Mouse (Mus musculus) neural tube, embryonic 13.5 days (tissue): ENCODE data around the gene Amn. TPM values are rescaled to one million over a fixed set of nuclear protein-coding genes. Genes with fewer than 3 reads are reported as not detected.

Source experiments
- ATAC-seq: fragments of 200-750 bp; cut with Nextera tagmentation; 2 replicates; pipeline ENCODE4 v1.8.0; 2017; ENCODE audit warnings: low read depth, mild to moderate bottlenecking, moderate TSS enrichment, moderate library complexity
- H3K27ac ChIP-seq: fragments of 300-500 bp; sonication (generic); replicated peaks from 2 replicates; pipeline ENCODE4 v1.5.1; 2015; ENCODE audit warnings: moderate library complexity, mild to moderate bottlenecking, inconsistent platforms
- H3K27me3 ChIP-seq: fragments of 300-500 bp; sonication (generic); 2 replicates; pipeline ENCODE4 v1.6.1; 2015; ENCODE audit warnings: mild to moderate bottlenecking, inconsistent platforms
- H3K36me3 ChIP-seq: fragments of 300-500 bp; sonication (generic); 2 replicates; pipeline ENCODE4 v1.6.1; 2015; ENCODE audit warnings: mild to moderate bottlenecking, inconsistent platforms
- H3K4me1 ChIP-seq: fragments of 300-500 bp; sonication (generic); replicated peaks from 2 replicates; pipeline ENCODE4 v1.6.1; 2015; ENCODE audit warnings: inconsistent platforms
- H3K4me2 ChIP-seq: fragments of 300-500 bp; sonication (generic); 2 replicates; pipeline ENCODE4 v1.6.1; 2015; ENCODE audit warnings: inconsistent platforms, mild to moderate bottlenecking, moderate library complexity
- H3K4me3 ChIP-seq: fragments of 300-500 bp; sonication (generic); 2 replicates; pipeline ENCODE4 v1.5.1; 2015; ENCODE audit warnings: mild to moderate bottlenecking, inconsistent platforms
- H3K9ac ChIP-seq: fragments of 300-500 bp; sonication (generic); 2 replicates; pipeline ENCODE4 v1.6.1; 2015; ENCODE audit warnings: moderate library complexity, mild to moderate bottlenecking, inconsistent platforms
- H3K9me3 ChIP-seq: fragments of 300-500 bp; sonication (generic); 2 replicates; pipeline ENCODE4 v1.6.1; 2016; ENCODE audit warnings: inconsistent platforms
- WGBS: fragments of 180-500 bp; shearing (Covaris S2); methylation state at CpG from one replicate; pipeline ENCODE4 v1.1.7; 2015; 5-methylcytosine and 5-hydroxymethylcytosine counted together
- polyA plus RNA-seq: library from polyadenylated mRNA; unstranded; fragments of >200 nt; fragmentation: Nextera tagmentation; extraction: Ambion mirVana; gene quantifications from 2 replicates; pipeline ENCODE4 v1.2.1, GENCODE M21; 2015

Amn gene
- polyA plus RNA-seq, result 5.1 and 5.3 TPM in 2 replicates

DNA sequence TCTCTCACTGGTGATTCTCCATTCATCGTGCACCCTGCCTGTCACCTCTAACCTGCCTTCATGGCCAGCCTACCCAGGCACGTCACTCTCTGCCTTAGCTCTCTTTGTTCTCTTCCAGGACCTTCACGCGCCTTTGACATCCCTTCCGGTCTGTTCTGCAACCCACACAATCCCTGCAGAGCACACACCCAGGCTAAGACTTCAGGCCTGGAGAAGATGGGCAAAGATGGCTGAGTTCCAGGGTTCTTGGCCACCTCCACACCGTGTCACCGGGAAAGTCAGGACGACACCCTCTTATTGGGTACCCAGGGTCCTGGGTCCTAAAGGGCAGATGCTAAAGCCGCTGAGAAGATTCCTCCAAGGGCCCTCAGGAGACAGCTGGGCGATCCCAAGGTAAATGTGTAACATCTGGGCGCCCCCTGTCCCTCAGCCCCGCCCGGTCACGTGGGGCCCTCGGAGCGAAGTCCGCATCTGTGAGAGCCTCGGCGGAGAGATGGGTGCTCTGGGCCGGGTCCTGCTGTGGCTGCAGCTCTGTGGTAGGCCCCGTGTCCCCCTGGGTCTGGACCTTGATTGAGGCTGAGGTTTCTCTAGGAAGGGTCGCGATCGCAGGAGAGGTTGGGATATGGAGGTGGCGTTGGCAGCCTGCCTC is at the start of gene Amn:
Gene Amn, plus strand, starts transcription at position 467 of the 649 bp plus-strand sequence.
- peaks cover 21% of the 10 kb centered on the region for H3K4me1 ChIP-seq
- ATAC-seq, result no peak
- no peaks in the 10 kb centered on the region for H3K36me3 ChIP-seq
- peaks cover 77% of the 10 kb centered on the region for H3K27me3 ChIP-seq
- no peak within 1 kb of the TSS for H3K27ac ChIP-seq
- H3K9me3 ChIP-seq, result no peaks in the 10 kb centered on the region
- no peak within 1 kb of the TSS for H3K4me2 ChIP-seq
- 37% methylated on average over 25 of the region's 25 CpGs for WGBS
- no peak within 1 kb of the TSS for H3K4me3 ChIP-seq
- H3K9ac ChIP-seq, result no peak within 1 kb of the TSS

DNA sequence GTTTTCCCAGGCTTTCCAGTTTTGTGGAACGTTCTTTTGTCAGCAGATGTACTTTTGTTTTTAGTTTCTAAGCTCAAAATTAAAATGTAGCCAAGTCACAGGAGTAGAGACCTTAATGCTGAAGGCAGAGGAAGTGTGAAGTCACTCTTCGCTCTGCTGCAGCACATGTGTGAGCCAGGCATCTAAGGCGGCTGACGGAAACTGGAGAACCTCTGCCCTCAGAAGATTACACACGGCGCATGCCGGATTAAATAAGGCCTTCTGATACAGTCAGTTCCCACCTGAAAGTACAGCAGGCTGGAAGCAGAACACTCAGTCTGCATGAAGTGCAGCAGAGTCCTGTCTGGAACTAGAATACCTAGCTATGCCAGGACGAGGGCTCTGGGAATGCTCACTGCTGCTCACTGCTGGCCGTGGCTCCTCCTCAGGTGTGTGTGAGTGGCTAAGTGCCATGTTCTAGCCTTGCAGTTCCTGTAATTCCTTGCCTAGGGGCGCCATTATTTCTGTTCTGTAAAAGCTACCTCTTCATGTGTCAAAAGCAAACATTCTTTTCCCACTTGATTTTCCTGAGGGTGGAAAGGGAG is 45.6 kb upstream of the Amn start:
- Histone ChIP-seq H3K27ac (0 out of 2 replicates have a peak overlapping the region, but pooled peaks have one; percentile 5), H3K4me2 (no peak overlapping the region), H3K4me3 (no peak overlapping the region), H3K27me3 (no peaks in the 10 kb centered on the region), H3K4me1 (peaks cover 6% of the 10 kb centered on the region; the same call in 1 of the 2 replicates), H3K9me3 (peaks cover 11% of the 10 kb centered on the region; the same call in 1 of the 2 replicates), H3K36me3 (peaks cover 30% of the 10 kb centered on the region), H3K9ac (no peak overlapping the region)
- WGBS, result 86% methylated on average over 10 of the region's 10 CpGs
- no peak for ATAC-seq

DNA sequence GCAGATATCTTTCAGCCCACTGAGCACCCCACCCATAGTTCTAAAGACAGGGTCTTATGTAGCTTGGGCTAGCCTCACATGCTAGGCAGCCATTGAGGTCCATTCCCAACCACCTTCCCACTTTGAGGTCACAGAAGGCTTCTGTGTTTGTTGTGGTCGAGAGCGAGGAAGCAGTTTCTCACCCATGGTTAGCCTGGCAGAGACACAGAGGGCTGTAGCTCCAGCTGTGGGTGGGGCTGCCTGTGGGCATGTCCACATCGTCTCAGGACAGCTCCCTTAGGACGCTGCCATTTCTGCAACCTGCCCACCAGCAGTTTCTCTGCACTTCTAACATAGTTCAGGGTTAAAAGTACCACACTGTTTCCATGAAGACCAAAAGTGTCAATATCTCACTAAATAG is 43.5 kb upstream of the Amn start:
- Histone ChIP-seq H3K27me3 (no peaks in the 10 kb centered on the region), H3K9me3 (peaks cover 2% of the 10 kb centered on the region; the same call in 1 of the 2 replicates), H3K4me2 (no peak overlapping the region), H3K9ac (no peak overlapping the region), H3K4me1 (peaks cover 6% of the 10 kb centered on the region; the same call in 1 of the 2 replicates), H3K4me3 (no peak overlapping the region), H3K27ac (no peak overlapping the region), H3K36me3 (peaks cover 12% of the 10 kb centered on the region)
- no peak for ATAC-seq
- 86% methylated on average over 4 of the region's 4 CpGs for WGBS

DNA sequence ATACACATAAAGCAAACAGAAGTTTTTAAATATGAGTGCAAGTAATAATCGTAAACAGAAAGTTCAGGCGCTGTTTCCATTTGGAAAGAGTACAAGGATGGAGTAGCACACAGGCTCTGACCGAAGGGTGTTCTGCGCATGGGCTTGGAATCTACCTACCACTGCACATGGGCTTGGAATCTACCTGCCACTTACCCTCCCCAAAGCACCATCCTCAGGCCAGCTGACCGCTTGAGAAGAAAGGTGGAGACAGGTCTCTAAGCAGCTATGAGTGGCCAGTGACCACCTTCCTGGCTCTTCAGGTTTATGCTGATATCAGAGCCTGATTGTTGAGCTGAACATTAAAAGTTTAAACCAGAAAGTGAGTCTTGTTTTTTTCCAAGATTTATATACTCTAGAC is 42.4 kb upstream of the Amn start:
- H3K4me2 ChIP-seq, result no peak overlapping the region
- no peak for ATAC-seq
- H3K27ac ChIP-seq, result no peak overlapping the region
- H3K36me3 ChIP-seq, result peaks cover 4% of the 10 kb centered on the region; the same call in 1 of the 2 replicates
- peaks cover 6% of the 10 kb centered on the region; the same call in 1 of the 2 replicates for H3K4me1 ChIP-seq
- WGBS, result 93% methylated on average over 5 of the region's 5 CpGs
- H3K9me3 ChIP-seq, result no peaks in the 10 kb centered on the region
- H3K27me3 ChIP-seq, result no peaks in the 10 kb centered on the region
- no peak overlapping the region for H3K4me3 ChIP-seq
- no peak overlapping the region for H3K9ac ChIP-seq

DNA sequence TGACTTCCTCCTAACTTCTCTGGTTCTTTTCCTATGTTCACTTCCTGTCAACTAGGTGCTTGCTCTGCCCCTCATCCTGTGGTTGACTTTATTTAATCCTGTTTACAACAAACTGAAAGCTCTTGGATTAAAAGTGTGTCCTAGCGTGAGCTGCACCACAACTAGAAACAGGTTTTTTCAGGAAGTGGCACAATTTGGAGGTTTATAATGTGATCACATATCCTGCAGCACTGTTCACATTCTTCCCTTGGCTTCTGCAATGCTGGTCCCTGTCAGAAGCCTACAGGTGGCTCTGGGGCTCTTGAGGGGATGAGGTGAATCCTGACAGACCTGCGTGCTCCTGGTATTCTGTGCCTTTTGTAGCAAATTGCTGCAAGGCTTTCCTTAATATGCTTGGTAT is 40.1 kb upstream of the Amn start:
- H3K27me3 ChIP-seq, result no peaks in the 10 kb centered on the region
- H3K27ac ChIP-seq, result no peak overlapping the region
- H3K4me1 ChIP-seq, result no peaks in the 10 kb centered on the region
- WGBS, result 93% methylated on average over 2 of the region's 2 CpGs
- H3K4me2 ChIP-seq, result no peak overlapping the region
- H3K9ac ChIP-seq, result no peak overlapping the region
- no peaks in the 10 kb centered on the region for H3K9me3 ChIP-seq
- H3K4me3 ChIP-seq, result no peak overlapping the region
- peaks cover 11% of the 10 kb centered on the region for H3K36me3 ChIP-seq
- ATAC-seq, result no peak

DNA sequence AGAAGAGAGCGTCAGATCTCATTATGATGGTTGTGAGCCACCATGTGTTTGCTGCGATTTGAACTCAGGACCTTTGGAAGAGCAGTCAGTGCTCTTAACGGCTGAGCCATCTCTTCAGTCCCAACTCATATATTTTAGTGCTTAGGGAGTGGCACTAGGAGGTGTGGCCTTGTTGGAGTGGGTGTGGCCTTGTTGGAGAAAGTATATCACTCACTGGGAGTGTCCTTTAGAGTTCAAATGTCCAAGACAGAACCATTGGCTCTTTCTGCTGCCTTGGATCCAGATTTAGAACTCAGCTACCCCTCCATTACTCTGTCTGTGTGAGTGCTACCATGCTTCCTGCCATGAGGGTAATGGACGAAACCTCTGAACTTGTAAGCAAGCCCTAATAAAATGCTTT is 37.1 kb upstream of the Amn start:
- 95% methylated on average over 4 of the region's 4 CpGs for WGBS
- ATAC-seq, result no peak

DNA sequence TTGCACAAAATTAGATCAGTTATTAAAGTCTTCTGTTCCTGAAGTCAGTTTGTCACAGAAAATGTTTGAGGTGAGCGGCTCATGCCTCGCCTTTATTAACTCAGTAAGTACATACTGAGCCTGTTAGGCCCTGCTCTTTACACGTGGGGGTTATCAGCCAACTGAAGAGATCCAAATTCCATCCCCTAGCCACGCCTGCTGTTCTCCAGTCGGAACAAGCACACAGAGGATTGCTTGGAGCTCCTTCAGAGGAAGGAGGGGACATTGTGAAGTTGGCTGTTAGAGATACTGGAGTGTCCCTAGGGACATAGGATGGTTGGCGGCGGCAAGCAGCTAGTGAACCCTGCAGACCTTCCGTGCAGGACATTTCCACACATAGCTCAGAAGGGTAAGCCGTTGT is 36.5 kb upstream of the Amn start:
- Histone ChIP-seq H3K36me3 (peaks cover 26% of the 10 kb centered on the region), H3K4me2 (no peak overlapping the region), H3K27ac (no peak overlapping the region), H3K4me1 (0 out of 2 replicates have a peak, but pooled peaks cover 9% of the 10 kb centered on the region), H3K4me3 (no peak overlapping the region), H3K9me3 (no peaks in the 10 kb centered on the region), H3K27me3 (no peaks in the 10 kb centered on the region), H3K9ac (no peak overlapping the region)
- whole genome bisulfite sequencing, result 84% methylated on average over 9 of the region's 9 CpGs
- no peak for ATAC-seq

More for the DNA sequence above, 37.1 kb upstream of the Amn start:
- H3K9me3 ChIP-seq, result no peaks in the 10 kb centered on the region
- H3K4me2 ChIP-seq, result no peak overlapping the region
- H3K27ac ChIP-seq, result no peak overlapping the region
- H3K4me1 ChIP-seq, result 0 out of 2 replicates have a peak, but pooled peaks cover 9% of the 10 kb centered on the region
- H3K9ac ChIP-seq, result no peak overlapping the region
- H3K27me3 ChIP-seq, result no peaks in the 10 kb centered on the region
- peaks cover 20% of the 10 kb centered on the region for H3K36me3 ChIP-seq
- H3K4me3 ChIP-seq, result no peak overlapping the region

DNA sequence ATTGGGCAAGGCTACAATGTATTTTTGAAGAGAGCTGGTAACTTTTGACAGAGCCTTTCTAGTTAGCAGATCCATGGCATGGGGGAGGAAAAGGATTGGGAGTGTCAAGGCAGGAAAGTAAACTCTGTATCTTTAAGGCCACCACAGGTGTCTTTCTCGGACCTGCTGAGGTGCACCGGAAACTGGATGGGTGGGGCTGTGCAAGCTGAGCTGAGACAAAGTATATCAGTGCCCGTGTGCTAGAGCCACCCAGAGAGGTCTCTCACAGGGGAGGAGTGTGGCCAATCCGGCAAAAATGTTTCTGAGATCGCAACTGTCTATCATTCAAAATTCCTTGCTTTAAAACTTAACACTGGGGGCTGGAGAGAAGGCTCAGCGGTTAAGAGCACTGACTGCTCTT is 35.3 kb upstream of the Amn start:
- 0 out of 2 replicates have a peak, but pooled peaks cover 9% of the 10 kb centered on the region for H3K4me1 ChIP-seq
- 92% methylated on average over 6 of the region's 6 CpGs for WGBS
- no peaks in the 10 kb centered on the region for H3K27me3 ChIP-seq
- no peak overlapping the region for H3K9ac ChIP-seq
- H3K4me2 ChIP-seq, result no peak overlapping the region
- ATAC-seq, result no peak
- H3K36me3 ChIP-seq, result peaks cover 36% of the 10 kb centered on the region
- H3K9me3 ChIP-seq, result no peaks in the 10 kb centered on the region
- H3K4me3 ChIP-seq, result no peak overlapping the region
- H3K27ac ChIP-seq, result no peak overlapping the region

DNA sequence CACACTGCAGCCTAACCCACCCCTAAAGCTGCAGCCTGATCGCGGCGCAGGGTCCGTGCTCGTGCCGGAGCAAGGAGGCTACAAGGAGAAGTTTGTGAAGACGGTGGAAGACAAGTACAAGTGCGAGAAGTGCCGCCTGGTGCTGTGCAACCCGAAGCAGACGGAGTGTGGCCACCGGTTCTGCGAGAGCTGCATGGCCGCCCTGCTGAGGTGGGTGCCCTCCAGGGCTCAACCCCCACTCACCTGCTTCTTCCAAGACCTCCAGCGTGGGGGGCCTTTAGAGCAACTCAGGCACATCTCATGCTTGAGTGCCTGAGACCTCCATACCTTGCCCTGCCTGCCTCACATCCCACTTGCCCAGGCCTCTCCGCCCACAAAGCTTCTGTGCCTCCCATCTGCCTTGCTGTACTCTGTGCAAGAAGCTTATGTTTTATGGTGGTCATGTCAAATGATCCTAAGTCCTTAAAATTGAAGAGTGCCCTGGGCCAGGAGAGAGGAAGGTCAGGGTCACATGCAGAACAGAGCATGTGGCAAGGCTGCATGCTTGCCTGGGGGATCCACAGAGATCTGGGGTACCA is 33.2 kb upstream of the Amn start:
- no peak overlapping the region for H3K27ac ChIP-seq
- H3K4me1 ChIP-seq, result 0 out of 2 replicates have a peak, but pooled peaks cover 9% of the 10 kb centered on the region
- ATAC-seq, result no peak
- H3K4me2 ChIP-seq, result no peak overlapping the region
- H3K27me3 ChIP-seq, result no peaks in the 10 kb centered on the region
- H3K9ac ChIP-seq, result no peak overlapping the region
- 96% methylated on average over 16 of the region's 16 CpGs for WGBS
- H3K4me3 ChIP-seq, result no peak overlapping the region
- no peaks in the 10 kb centered on the region for H3K9me3 ChIP-seq
- peaks cover 40% of the 10 kb centered on the region for H3K36me3 ChIP-seq

DNA sequence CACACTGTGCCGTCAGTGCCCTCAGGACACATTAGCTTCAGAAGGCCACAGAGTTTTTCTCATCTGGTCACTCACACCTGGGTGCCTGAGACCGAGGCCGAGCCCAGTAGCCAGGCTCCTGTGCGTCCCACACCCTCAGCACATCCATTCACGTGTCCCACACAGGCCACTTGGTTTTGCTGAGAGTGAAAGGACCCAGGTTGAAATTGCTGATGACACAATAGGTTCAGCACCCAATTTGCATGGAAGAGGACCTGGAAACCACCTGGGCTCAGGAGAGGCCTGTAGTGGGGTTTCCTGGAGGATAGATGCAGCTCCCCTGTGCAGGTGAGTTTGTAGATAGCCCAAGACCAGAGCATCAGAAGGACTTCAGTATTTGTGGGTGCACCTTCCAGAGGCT is 32.5 kb upstream of the Amn start:
- whole genome bisulfite sequencing, result 94% methylated on average over 5 of the region's 5 CpGs
- H3K4me1 ChIP-seq, result 0 out of 2 replicates have a peak, but pooled peaks cover 9% of the 10 kb centered on the region
- no peak for ATAC-seq
- H3K4me3 ChIP-seq, result no peak overlapping the region
- no peak overlapping the region for H3K9ac ChIP-seq
- peak overlapping the region; percentile 24; the same call in 1 of the 2 replicates for H3K27ac ChIP-seq
- H3K9me3 ChIP-seq, result no peaks in the 10 kb centered on the region
- no peak overlapping the region for H3K4me2 ChIP-seq
- peaks cover 47% of the 10 kb centered on the region for H3K36me3 ChIP-seq
- no peaks in the 10 kb centered on the region for H3K27me3 ChIP-seq

DNA sequence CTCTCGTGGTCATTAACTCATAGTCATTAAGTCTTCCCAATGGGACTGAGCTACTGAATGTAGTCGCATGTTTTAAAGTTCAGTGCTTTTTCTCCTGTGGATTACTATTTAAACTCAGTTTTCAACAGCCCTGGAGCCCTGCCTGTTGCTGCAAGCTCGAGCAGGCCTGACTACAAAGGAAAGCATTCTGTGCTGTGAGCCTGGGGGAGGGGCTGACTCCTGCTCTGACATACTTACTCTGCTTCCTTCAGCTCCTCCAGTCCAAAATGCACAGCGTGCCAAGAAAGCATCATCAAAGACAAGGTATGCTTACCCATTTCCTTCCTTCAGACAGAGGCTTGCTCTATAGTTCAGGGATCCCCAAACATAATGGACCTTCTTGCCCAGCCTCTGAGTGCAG is 32.1 kb upstream of the Amn start:
- no peak for ATAC-seq
- Histone ChIP-seq H3K27me3 (no peaks in the 10 kb centered on the region), H3K4me3 (no peak overlapping the region), H3K9ac (no peak overlapping the region), H3K4me2 (no peak overlapping the region), H3K4me1 (0 out of 2 replicates have a peak, but pooled peaks cover 9% of the 10 kb centered on the region), H3K27ac (no peak overlapping the region), H3K9me3 (no peaks in the 10 kb centered on the region), H3K36me3 (peaks cover 51% of the 10 kb centered on the region)
- 46% methylated on average over 4 of the region's 4 CpGs for WGBS

DNA sequence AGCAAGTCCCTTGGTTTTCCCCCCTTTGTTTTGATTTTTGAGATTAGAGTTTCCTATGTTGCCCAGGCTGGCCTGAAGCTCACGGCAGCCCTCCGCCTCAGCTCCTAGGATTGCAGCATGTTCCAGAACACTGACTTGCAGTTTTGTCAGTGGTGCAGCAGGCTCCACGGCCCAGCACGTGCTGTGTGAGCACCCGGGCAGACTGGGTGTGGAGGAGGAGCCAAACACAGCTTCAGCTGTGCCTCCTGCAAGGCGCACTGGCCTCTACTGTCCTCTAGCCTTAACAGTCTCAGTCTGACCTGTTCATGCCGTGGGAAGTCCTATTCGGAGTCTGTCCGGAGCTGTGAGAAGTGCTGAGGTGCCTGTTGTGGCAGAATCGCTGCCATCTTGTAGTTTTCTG is 31.0 kb upstream of the Amn start:
- H3K4me1 ChIP-seq, result 0 out of 2 replicates have a peak, but pooled peaks cover 9% of the 10 kb centered on the region
- no peak overlapping the region for H3K27ac ChIP-seq
- no peak overlapping the region for H3K4me3 ChIP-seq
- no peak overlapping the region for H3K4me2 ChIP-seq
- H3K9ac ChIP-seq, result no peak overlapping the region
- 87% methylated on average over 10 of the region's 10 CpGs for WGBS
- H3K9me3 ChIP-seq, result no peaks in the 10 kb centered on the region
- no peaks in the 10 kb centered on the region for H3K27me3 ChIP-seq
- no peak for ATAC-seq
- H3K36me3 ChIP-seq, result peaks cover 54% of the 10 kb centered on the region
